Mouse (Mus musculus) urinary bladder, postnatal 25 days (tissue): ENCODE measurements around the gene Ap1g2.

Experiments
- DNase-seq: peaks from one replicate; pipeline ENCODE4 v3.0.0; 2022; ENCODE audit warnings: low spot score

The Ap1g2 gene

DNA sequence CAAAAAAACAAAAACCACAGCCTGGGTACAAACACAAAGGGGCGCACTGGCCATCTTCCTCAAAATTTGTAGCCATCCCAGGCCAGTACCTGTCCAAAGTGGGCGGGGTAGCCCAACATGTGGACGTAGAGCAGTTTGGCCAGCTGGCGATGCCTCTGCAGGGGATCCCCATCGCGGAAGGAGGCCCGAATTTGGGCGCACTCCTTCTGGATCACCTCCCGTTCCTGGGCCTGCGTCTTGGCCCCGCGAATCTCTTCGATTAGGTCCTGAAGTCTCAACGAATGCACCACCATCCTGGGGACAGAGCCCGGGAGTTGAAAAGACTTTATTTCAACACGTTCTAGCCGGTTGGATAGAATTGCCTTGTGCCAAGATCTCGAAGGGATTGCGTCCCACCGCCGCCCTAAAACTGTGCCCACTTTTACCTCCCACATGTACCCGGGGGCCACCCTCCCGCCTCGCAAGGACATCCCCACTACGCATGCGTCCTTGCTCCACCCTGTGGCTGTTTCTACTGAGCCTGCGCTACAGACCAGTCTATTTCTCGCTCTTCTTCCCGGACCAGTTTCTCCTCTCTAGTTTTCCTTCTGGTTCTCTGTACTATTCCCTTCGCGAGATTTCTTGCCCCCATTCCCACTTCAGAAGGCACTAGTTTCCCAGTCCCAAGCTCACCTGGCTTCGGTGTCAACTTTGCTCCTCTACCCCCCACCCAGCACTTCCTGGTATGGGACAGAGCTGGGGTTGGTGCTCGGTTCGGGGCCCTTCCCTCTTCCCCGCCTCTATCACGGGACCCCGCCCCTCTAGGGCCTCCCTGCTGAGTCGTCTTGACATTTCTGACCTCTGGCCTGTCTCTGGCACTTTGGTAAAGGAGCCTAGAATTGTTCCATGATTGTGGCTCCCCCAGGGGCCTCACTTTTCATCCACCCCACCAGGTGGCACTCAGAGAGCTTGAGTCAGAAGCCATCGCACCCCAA is at the start of gene Ap1g2:
Ap1g2 (minus strand) TSS at position 758 of the 974 bp plus-strand sequence.
- peak; percentile 79 for DNase-seq

DNA sequence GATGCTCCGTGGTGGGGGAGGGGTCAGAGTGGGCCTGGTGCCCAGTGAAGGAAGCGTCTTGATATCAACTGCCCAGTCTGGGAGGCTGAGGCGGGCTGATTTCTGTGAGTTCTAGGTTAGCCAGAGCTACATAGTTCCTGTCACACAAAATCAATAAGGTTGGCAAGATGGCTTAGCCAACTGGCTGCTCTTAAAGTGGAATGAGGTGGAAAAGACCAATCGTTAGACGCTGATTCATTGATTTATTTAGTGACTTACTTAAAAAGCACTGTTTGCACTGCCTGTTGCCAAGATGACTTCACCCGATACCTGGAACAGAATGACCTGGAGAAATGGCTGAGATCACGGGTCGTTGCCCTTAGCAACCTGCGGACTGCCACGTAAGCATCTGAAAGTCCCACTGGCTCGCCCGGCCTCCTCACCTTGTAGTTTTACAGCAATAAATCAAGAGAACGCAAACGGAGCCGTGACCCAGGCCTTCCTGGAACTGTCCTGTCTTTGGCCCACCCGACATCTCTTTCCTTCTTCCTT is 46.6 kb upstream of the Ap1g2 start:
- no peak for DNase-seq

- DNase-seq = no peak
Observed at GRCm38 (mm10) chr14:55152174-55152573, 45.8 kb upstream of the Ap1g2 start.

- DNase-seq = no peak
Observed at GRCm38 (mm10) chr14:55150985-55151384, 44.6 kb upstream of the Ap1g2 start.

- no peak for DNase-seq
Observed at GRCm38 (mm10) chr14:55149041-55149440, 42.6 kb upstream of the Ap1g2 start.

GRCm38 (mm10) chr14:55148363-55148915 is 42.0 kb upstream of the Ap1g2 start:
- peak; percentile 68 for DNase-seq

DNA sequence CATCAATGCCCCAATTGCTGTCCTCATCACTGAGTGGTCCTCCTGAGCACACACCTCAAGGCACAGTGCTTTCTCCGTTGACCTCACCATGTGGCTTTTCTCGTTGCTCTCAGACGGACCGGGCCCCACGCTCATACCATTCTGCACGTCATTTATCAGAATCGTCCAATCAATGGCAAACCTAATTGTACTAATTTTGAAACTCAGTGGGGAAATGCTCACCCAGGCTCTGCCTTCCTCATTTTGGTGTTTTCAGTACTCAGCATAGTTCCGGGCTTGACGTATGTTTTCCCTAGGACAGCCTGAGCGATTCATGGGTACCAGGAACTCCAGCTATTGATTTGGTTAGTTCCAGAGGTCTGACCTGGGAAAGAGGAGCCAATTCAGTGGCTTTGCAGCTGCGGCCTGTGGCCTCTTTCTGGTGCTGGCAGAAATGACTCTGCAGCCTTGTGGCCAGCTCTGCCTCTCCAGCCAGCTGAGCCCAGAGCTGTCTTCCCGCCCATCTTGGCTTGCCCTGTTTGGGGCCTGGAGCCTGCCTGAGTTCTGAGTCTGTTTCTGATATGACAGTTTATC is 40.5 kb upstream of the Ap1g2 start:
- peak; percentile 12 for DNase-seq

GRCm38 (mm10) chr14:55146324-55146723 is 39.9 kb upstream of the Ap1g2 start:
- no peak for DNase-seq

DNA sequence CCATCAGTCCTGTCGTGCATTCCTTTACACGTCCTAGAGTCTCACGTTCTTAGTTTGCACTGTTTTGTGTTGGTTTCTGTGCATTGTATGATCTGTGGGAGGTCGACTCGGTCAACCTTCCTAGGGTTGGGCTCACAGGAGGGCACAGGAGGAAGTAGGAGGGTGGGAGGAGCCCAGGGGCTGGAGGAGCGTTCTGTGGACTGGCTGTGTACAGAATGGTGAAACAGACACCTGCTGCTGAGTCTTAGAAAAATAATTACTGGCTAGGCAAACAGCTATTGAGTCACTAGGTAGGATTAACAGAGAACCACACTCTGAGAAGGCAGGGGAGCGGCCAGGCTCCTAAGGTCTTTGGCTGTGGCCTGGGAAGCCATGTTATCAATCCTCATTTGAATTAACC is 32.9 kb upstream of the Ap1g2 start:
- DNase-seq = no peak

DNA sequence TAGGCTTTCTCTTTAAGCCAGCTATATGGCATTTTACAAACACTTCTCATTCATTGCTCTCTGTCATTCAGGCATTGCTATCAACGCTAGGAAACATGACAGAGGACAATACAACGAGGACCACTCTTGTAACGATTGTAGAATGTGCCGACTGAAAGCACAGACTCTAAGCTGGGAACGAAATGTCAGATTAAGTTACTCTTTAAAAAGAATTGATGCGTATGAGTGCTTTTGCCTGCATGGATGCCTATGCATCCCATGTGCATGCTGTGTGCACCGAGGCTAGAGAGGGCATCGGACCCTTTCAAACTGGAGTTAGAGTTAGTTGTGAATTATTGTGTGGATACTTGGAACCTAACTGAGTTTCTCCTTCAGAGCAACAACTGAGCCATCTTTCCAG is 29.3 kb upstream of the Ap1g2 start:
- DNase-seq = no peak

GRCm38 (mm10) chr14:55126521-55126920 is 20.1 kb upstream of the Ap1g2 start:
- no peak for DNase-seq

GRCm38 (mm10) chr14:55125711-55126110 is 19.3 kb upstream of the Ap1g2 start:
- no peak for DNase-seq

DNA sequence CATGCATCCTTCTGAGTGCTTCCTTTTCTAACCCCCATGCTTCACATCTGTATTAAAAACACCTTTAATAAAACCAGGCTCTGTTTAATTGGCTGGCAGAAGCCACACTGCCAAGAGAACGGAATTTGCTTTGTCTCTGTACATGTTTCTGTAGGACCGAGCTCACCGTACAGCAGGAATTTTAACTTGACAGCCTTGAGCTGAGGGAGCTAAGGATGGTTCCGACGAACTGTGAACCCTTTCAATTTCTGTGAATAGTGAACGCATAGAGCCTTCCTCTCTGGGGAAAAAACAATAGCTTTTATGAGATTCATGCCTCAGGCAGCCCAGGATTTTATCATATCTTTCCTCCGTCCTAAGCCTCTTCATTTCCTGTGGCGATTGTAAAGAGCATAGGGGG is 16.0 kb upstream of the Ap1g2 start:
- DNase-seq = no peak

DNA sequence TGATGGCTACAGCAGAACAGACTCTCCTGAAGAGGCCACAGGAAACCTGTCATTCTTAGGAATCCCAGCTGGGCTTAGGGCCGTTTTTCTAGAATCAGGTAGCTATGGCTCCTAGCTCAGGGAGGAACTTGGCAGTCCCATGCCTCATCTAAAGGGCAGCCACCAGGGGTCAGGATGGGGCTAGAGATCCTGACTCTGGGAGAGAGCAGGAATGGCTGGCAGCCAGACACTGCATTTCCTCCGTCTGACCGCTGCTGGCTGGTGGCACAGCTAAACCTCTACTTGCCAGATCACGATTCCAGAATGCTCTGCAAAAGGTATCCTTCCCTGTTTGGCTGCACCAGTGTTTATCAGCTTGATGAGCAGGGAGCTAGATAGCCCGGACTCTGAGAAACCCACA is 15.6 kb upstream of the Ap1g2 start:
- peak; percentile 68 for DNase-seq

GRCm38 (mm10) chr14:55119421-55120134 is 13.2 kb upstream of the Ap1g2 start:
- no peak for DNase-seq

- DNase-seq = no peak
Observed at GRCm38 (mm10) chr14:55118852-55119251, 12.5 kb upstream of the Ap1g2 start.

- no peak for DNase-seq
Observed at GRCm38 (mm10) chr14:55116425-55117200, 10.2 kb upstream of the Ap1g2 start, which contains the start of gene Jph4. Gene Jph4 (minus strand): TSS chr14:55116935.

GRCm38 (mm10) chr14:55115846-55116245 is 9.5 kb upstream of the Ap1g2 start:
- no peak for DNase-seq

- peak; percentile 31 for DNase-seq
Observed at GRCm38 (mm10) chr14:55114759-55115701, 8.6 kb upstream of the Ap1g2 start.
